Mouse (Mus musculus): ENCODE measurements at regions not wholly inside any gene's neighbourhood (a gene's known extent, or its start where the extent isn't known, plus 50 kb on each side); places are given as distances from the start of the nearest gene placed in this dataset.
"Not testable (repeated sequence)": the region's sequence is repeated elsewhere in the genome, so short reads cannot be mapped to it uniquely, and the experiment has no call there.

DNA sequence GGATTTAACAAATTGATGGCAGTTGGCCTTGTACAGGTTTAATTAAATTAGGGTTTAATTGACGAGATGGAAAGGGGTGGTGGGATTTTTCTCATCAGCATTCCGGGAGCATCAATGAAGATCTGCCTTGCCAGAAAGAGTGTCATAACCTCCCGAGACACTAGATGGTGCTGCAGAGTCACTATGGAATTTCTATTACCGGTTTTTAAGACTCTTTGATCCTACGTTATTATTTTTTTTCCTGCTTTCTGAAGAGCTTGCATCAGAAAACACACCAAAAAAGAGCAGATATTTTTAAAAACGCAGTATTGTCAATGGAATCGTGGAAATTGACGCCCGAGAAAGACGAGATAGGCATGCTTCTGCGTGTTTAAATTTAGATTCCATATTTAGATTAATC is 181.2 kb downstream of the 1700010I14Rik start:
- peak; percentile 63 for DNase-seq (ENCODE audit: low spot score)
- H3K27ac ChIP-seq: 0 out of 2 replicates have a peak overlapping the region, but pooled peaks have one; percentile 29
- 22% methylated on average over 11 of the region's 11 CpGs for WGBS

DNA sequence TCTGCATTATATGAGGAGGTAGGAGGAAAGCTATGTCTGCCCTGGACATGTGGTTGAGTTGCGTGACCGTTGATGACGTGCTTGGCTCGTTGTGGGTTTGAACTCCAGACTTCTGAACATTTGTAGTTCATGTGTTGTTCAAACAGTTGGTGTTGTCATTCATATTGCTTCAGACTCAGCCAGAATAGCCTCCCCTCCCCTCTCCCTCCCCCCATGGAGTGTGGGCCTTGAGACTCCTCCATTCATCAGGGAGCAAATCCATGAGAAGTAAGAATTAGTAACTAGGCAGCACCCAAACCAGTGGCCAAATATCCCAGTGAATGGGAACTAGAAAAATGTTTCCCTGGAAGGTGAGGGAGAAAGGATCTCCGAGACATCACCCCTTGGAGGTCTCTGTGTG is 209.0 kb downstream of the 1700010I14Rik start:
- WGBS: 92% methylated on average over 5 of the region's 5 CpGs
- Histone ChIP-seq H3K27ac (no peak overlapping the region), H3K4me3 (no peak overlapping the region), H3K27me3 (ENCODE audit: insufficient read depth, poor library complexity, severe bottlenecking) (no peaks in the 10 kb centered on the region), H3K36me3 (no peaks in the 10 kb centered on the region), H3K4me1 (replicated peaks) (no peaks in the 10 kb centered on the region), H3K9me3 (no peaks in the 10 kb centered on the region)
- DNase-seq (ENCODE audit: low spot score): no peak

More for the DNA sequence above, 181.2 kb downstream of the 1700010I14Rik start:
- Histone ChIP-seq H3K36me3 (no peaks in the 10 kb centered on the region), H3K4me3 (no peak overlapping the region), H3K9me3 (no peaks in the 10 kb centered on the region), H3K27me3 (ENCODE audit: insufficient read depth, poor library complexity, severe bottlenecking) (peaks cover 3% of the 10 kb centered on the region; the same call in 1 of the 2 replicates), H3K4me1 (replicated peaks) (peaks cover 33% of the 10 kb centered on the region)

DNA sequence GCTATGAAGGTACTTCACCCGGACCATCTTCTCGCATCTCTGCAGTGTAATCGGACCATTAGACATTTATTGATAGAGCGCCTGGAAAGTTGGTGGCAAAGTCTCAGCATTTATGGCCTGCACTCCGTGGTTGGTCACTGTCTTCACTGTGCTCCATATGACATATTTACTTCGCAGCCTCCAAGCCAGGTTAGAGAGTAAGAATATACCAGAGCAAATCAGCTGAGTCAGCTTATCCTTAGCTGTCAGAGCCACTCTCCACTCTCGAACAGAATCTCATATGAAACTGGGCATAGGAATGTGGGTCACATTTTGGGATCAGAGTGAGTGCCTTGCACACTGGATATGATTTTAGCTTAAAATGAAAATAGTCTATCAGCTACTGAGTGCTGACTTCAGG is 212.3 kb downstream of the 1700010I14Rik start:
- H3K4me1 ChIP-seq (replicated peaks): peaks cover 6% of the 10 kb centered on the region
- 91% methylated on average over 7 of the region's 7 CpGs for WGBS
- H3K27ac ChIP-seq: no peak overlapping the region
- no peak for DNase-seq (ENCODE audit: low spot score)
- H3K4me3 ChIP-seq: no peak overlapping the region
- H3K27me3 ChIP-seq (ENCODE audit: insufficient read depth, poor library complexity, severe bottlenecking): no peaks in the 10 kb centered on the region
- H3K36me3 ChIP-seq: no peaks in the 10 kb centered on the region
- H3K9me3 ChIP-seq: no peaks in the 10 kb centered on the region

DNA sequence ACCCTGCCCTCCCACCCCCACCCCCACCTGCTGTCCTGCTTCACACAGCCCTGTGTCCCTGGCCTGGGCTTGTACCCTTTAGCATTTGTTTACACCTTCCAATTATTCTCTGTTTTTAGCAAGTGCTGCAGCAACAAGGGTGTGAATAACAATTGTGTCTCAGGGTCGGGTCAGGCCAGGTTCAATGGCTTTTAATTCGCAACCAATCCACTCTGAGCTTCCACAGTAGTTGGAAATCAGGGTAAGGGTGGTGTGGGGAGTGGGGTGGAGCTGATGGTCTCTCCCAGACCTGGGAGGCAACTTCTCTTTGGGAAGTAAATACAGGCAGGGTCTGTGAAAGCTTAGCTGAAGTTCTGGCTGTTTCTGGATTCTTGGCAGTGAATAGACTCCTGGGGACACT is 214.4 kb downstream of the 1700010I14Rik start:
- Histone ChIP-seq H3K36me3 (no peaks in the 10 kb centered on the region), H3K27ac (no peak overlapping the region), H3K4me3 (no peak overlapping the region), H3K4me1 (replicated peaks) (peaks cover 6% of the 10 kb centered on the region), H3K27me3 (ENCODE audit: insufficient read depth, poor library complexity, severe bottlenecking) (no peaks in the 10 kb centered on the region), H3K9me3 (no peaks in the 10 kb centered on the region)
- 14% methylated on average over 2 of the region's 2 CpGs for WGBS
- no peak for DNase-seq (ENCODE audit: low spot score)

DNA sequence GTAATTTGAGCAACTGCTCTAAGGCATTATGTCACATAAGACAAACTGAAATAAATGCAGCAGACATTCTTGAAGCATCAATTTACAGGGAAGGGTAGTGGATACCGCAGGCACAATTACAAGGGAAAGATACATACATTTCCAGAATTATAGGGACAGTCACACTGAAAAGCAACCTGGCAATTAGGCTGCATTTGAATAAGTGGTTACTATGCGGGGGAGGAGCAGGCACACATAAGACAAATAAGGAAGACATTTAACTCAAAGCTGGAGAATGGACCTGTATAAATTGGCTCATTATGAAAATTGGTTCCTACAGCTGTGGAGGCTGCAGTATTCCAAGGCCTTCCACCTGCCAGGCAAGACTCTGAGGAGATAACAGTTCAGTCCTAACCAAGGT is 211.2 kb upstream of the Gm17728 start:
- WGBS: 87% methylated on average over 2 of the region's 2 CpGs
- H3K9me3 ChIP-seq: no peaks in the 10 kb centered on the region
- no peaks in the 10 kb centered on the region for H3K27me3 ChIP-seq (ENCODE audit: insufficient read depth, poor library complexity, severe bottlenecking)
- no peaks in the 10 kb centered on the region for H3K4me1 ChIP-seq (replicated peaks)
- no peaks in the 10 kb centered on the region for H3K36me3 ChIP-seq
- DNase-seq (ENCODE audit: low spot score): no peak
- no peak overlapping the region for H3K4me3 ChIP-seq
- no peak overlapping the region for H3K27ac ChIP-seq

DNA sequence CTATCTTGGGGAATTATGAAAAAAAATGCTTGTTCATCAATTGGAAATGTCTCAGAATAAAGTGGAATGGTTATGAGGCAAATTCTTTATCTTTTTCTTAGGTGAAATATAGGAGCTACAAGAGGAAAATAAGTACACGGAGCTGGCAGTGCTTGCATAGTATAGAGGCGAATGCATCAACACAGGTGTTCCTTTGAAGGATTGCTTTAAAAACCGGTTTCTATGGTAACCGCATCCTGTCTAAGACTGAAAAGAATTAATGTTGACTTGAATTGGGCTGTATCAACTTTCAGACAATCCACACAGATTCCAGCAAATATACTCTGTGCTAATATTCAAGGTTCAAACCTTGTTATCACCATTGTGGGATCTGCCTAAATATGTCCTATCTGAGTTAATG is 198.8 kb upstream of the Gm17728 start:
- Histone ChIP-seq H3K27ac (no peak overlapping the region), H3K36me3 (no peaks in the 10 kb centered on the region), H3K9me3 (no peaks in the 10 kb centered on the region), H3K4me3 (no peak overlapping the region), H3K4me1 (replicated peaks) (0 out of 2 replicates have a peak, but pooled peaks cover 2% of the 10 kb centered on the region), H3K27me3 (ENCODE audit: insufficient read depth, poor library complexity, severe bottlenecking) (no peaks in the 10 kb centered on the region)
- DNase-seq (ENCODE audit: low spot score): no peak
- WGBS: 88% methylated on average over 4 of the region's 4 CpGs

DNA sequence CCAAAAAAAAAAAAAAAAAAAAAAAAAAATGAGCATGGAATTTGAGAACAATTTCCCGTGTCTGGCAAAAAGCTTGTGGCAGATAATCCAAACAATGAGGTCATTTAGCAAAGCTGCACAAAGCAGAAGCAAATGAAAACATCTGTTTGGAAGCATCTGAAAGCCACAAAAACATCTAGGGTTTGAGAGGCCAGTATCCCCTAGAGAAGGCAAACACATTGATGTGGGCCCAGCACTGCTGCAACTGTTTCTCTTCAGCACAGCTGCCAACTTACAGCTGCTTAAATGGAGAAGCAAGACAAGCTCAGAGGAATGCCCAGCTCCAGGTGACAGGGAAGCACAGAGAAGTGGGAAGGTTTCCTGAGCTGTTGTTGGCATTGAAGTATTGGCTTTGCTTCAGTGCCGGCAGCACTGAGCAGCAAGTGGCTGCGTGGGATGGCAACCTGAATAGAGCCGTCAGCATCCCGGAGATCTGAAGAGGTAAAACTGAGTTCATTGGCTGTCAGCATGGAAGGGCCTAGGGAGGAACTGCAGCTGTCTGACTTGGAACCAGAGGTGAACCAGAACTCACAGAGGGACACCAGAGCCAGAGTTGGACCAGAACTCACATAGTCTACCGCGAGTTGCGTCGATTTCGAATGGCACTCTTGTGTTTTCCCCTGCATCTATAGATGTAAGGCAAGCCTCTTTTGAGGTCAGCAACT is 193.8 kb upstream of the Gm17728 start:
- no peaks in the 10 kb centered on the region for H3K9me3 ChIP-seq
- 63% methylated on average over 10 of the region's 10 CpGs for WGBS
- no peaks in the 10 kb centered on the region for H3K36me3 ChIP-seq
- H3K4me1 ChIP-seq (replicated peaks): 0 out of 2 replicates have a peak, but pooled peaks cover 4% of the 10 kb centered on the region
- H3K27me3 ChIP-seq (ENCODE audit: insufficient read depth, poor library complexity, severe bottlenecking): no peaks in the 10 kb centered on the region
- DNase-seq (ENCODE audit: low spot score): peak; percentile 6
- no peak overlapping the region for H3K4me3 ChIP-seq
- no peak overlapping the region for H3K27ac ChIP-seq

DNA sequence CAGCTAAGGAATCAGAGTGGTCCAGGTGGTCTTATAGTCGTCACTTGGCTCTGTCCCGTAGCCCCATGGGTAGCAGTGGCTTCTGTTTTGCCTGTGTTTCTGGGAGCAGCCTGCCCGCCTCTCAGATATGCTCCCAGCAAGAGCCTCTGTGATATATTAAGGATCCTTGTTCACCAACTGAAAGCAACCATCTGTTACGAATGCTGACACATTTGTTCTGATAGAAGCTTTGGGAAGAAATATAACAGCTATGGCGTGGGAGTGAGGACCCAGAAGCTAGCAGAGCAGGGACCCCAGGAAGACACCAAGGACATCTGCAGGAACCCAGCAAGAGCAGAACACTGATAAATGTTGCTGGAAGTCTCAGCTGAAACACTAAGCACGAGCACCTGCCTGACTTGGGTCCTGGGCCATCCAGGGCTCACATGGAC is 186.7 kb upstream of the Gm17728 start:
- 82% methylated on average over 6 of the region's 6 CpGs for WGBS
- Histone ChIP-seq H3K27me3 (ENCODE audit: insufficient read depth, poor library complexity, severe bottlenecking) (no peaks in the 10 kb centered on the region), H3K27ac (no peak overlapping the region), H3K36me3 (no peaks in the 10 kb centered on the region), H3K9me3 (no peaks in the 10 kb centered on the region), H3K4me3 (no peak overlapping the region), H3K4me1 (replicated peaks) (no peaks in the 10 kb centered on the region)
- DNase-seq (ENCODE audit: low spot score): no peak

DNA sequence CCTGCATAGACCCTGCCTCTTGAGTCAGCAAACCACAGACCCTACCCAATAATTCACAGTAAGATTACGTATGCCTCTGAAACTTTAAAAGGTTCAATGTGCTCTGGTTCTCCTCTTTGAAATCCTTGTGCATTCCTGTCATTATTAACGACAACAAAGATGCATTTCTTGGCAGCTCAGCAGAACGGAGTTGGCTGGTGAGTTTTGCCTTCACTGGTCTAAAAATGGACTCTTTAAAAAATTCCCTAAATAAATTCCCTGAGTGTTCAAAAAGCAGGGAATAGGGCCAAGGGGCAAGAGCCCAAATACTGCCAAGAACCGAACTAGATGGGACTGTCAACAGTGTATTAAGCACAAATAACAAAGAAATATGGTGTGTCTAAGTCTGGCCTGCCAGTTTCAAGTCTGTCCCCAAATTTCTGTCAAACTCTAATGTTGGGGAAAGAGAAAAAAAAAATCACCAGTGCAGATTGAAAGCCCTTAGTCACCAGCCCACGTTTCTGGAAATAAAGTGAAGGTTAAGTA is 163.2 kb upstream of the Gm17728 start:
- Histone ChIP-seq H3K4me3 (no peak overlapping the region), H3K9me3 (peaks cover 3% of the 10 kb centered on the region; the same call in 1 of the 2 replicates), H3K36me3 (no peaks in the 10 kb centered on the region), H3K27ac (no peak overlapping the region), H3K27me3 (ENCODE audit: insufficient read depth, poor library complexity, severe bottlenecking) (no peaks in the 10 kb centered on the region), H3K4me1 (replicated peaks) (no peaks in the 10 kb centered on the region)
- DNase-seq (ENCODE audit: low spot score): no peak
- WGBS: 74% methylated on average over 5 of the region's 5 CpGs

DNA sequence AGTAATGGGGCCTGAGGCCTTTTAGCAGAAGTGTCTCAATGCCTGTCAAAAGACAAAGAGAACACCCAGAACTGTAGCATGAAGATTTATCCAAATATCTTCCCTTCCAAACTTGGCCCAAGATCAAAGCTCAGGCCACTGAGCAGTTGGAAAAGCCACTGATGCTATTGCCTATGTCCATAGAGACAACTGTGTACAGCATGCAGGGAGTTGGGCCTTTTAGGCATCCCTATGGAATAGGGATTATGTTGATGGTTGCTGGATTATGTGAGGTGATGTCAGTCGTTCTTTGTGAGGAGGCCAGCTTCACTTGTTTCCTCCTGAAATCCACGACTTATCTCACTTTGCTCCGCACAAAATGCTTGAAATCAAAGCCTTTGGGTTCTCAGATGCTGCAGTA is 153.1 kb upstream of the Gm17728 start:
- Histone ChIP-seq H3K4me3 (no peak overlapping the region), H3K27me3 (ENCODE audit: insufficient read depth, poor library complexity, severe bottlenecking) (no peaks in the 10 kb centered on the region), H3K27ac (no peak overlapping the region), H3K36me3 (no peaks in the 10 kb centered on the region), H3K4me1 (replicated peaks) (no peaks in the 10 kb centered on the region), H3K9me3 (no peaks in the 10 kb centered on the region)
- no peak for DNase-seq (ENCODE audit: low spot score)
- 93% methylated on average over 3 of the region's 3 CpGs for WGBS

DNA sequence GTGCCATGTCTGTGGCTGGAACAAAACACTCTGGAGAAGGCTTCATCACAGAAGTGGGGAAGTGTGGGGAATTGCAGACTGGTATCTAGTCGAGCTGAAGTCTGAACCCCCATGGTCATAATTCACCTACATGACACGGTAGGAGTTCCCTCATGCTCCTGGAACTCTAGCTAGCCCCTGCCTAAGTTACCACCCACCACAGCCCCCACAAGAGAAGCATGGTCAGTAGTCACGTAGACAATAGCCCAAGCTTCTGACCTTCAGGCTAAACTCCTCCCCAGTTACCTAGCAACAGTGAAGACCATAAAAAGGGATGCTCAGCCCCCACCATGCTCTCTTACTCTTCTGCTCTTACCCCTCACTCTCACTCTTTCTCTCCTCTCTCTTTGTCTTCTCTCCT is 143.8 kb upstream of the Gm17728 start:
- H3K27ac ChIP-seq; DNase-seq (ENCODE audit: low spot score); H3K4me3 ChIP-seq; H3K27me3 ChIP-seq (ENCODE audit: insufficient read depth, poor library complexity, severe bottlenecking); H3K9me3 ChIP-seq; H3K36me3 ChIP-seq: not testable (repeated sequence)
- WGBS: 41% methylated on average over 3 of the region's 3 CpGs
- H3K4me1 ChIP-seq (replicated peaks): peaks cover 10% of the 10 kb centered on the region; the same call in 1 of the 2 replicates

DNA sequence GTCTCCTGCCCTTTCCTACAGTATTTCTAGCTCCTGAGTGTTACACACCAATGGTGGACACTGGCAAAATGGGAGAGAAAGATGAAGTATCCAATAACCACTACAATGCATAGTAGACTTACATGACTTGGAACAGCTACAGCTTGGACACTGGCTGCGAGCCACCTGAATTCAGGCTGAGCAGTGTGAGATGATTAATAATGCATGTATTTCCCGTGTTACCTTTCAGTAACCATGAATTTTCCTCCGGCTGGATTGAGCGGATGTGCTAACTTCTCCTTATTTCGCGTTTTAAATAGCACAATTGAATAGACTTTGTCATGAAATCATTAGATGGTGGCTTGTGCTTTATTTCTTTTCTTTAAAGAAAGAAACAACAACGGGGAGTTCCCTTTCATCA is 142.4 kb upstream of the Gm17728 start:
- H3K36me3 ChIP-seq: no peaks in the 10 kb centered on the region
- H3K27me3 ChIP-seq (ENCODE audit: insufficient read depth, poor library complexity, severe bottlenecking): no peaks in the 10 kb centered on the region
- H3K4me3 ChIP-seq: no peak overlapping the region
- peaks cover 10% of the 10 kb centered on the region; the same call in 1 of the 2 replicates for H3K4me1 ChIP-seq (replicated peaks)
- H3K9me3 ChIP-seq: no peaks in the 10 kb centered on the region
- 86% methylated on average over 7 of the region's 7 CpGs for WGBS
- DNase-seq (ENCODE audit: low spot score): no peak
- H3K27ac ChIP-seq: no peak overlapping the region

DNA sequence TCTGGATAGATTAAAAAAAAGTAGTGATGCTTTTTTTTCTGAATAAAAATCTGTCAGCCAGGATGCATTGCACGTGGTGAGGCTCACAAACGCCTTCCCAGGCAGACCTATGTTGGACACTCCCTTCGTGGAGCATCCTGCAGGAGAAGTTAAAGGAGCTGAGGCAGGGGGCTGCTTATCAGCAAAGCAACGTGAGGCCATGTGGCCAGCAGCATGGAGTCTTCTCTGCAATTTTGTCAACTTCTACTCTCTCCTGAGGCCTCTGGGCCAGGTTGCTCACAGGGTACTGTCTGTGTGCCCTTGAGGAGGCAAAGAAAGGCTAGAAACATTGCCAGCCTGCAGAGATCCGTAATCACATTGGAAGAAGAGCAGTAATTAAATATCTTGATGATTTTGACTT is 140.0 kb upstream of the Gm17728 start:
- Histone ChIP-seq H3K9me3 (no peaks in the 10 kb centered on the region), H3K27me3 (ENCODE audit: insufficient read depth, poor library complexity, severe bottlenecking) (no peaks in the 10 kb centered on the region), H3K36me3 (no peaks in the 10 kb centered on the region), H3K4me1 (replicated peaks) (peaks cover 10% of the 10 kb centered on the region; the same call in 1 of the 2 replicates), H3K27ac (no peak overlapping the region), H3K4me3 (no peak overlapping the region)
- 76% methylated on average over 5 of the region's 5 CpGs for WGBS
- no peak for DNase-seq (ENCODE audit: low spot score)

Measured in hindbrain, embryonic 10.5 days (tissue).